Mouse (Mus musculus) liver, adult (tissue): ENCODE data around the gene Dmrt3.

Experiments
- GATA4 ChIP-seq: IDR thresholded peaks from 2 replicates; pipeline ENCODE4 v1.6.1; 2014; ENCODE audit warnings: mild to moderate bottlenecking, low read length; ENCODE audit not compliant: insufficient replicate concordance

Dmrt3 gene

GRCm38 (mm10) chr19:25611116-25611515 is 1.0 kb downstream of the Dmrt3 start:
- no peak for TF ChIP-seq GATA4

GRCm38 (mm10) chr19:25611876-25612805 is 2.0 kb downstream of the Dmrt3 start:
- no peak for TF ChIP-seq GATA4

- no peak for TF ChIP-seq GATA4
Observed at GRCm38 (mm10) chr19:25612806-25613295, 2.8 kb downstream of the Dmrt3 start.

GRCm38 (mm10) chr19:25613476-25614300 is 3.6 kb downstream of the Dmrt3 start:
- TF ChIP-seq GATA4 = no peak

- no peak for TF ChIP-seq GATA4
Observed at GRCm38 (mm10) chr19:25615889-25616288, 5.8 kb downstream of the Dmrt3 start.

- no peak for TF ChIP-seq GATA4
Observed at GRCm38 (mm10) chr19:25622291-25623251, 12.5 kb downstream of the Dmrt3 start.

GRCm38 (mm10) chr19:25628490-25628889 is 18.4 kb downstream of the Dmrt3 start:
- TF ChIP-seq GATA4 = no peak

GRCm38 (mm10) chr19:25635119-25635518 is 25.0 kb downstream of the Dmrt3 start:
- no peak for TF ChIP-seq GATA4

- TF ChIP-seq GATA4 = no peak
Observed at GRCm38 (mm10) chr19:25635622-25636244, 25.6 kb downstream of the Dmrt3 start.

GRCm38 (mm10) chr19:25638766-25639361 is 28.8 kb downstream of the Dmrt3 start:
- TF ChIP-seq GATA4 = no peak

GRCm38 (mm10) chr19:25641786-25642185 is 31.7 kb downstream of the Dmrt3 start:
- TF ChIP-seq GATA4 = no peak

- TF ChIP-seq GATA4 = no peak
Observed at GRCm38 (mm10) chr19:25647136-25647535, 37.0 kb downstream of the Dmrt3 start.

- no peak for TF ChIP-seq GATA4
Observed at GRCm38 (mm10) chr19:25648701-25649100, 38.6 kb downstream of the Dmrt3 start.

GRCm38 (mm10) chr19:25650474-25650873 is 40.4 kb downstream of the Dmrt3 start:
- TF ChIP-seq GATA4 = no peak
